Mouse (Mus musculus) lung, postnatal 14 days (tissue): ENCODE measurements around the gene Ccdc194.

ENCODE experiments used
- DNase-seq: peaks from one replicate; pipeline ENCODE4 v3.0.0; 2021

Ccdc194 gene

DNA sequence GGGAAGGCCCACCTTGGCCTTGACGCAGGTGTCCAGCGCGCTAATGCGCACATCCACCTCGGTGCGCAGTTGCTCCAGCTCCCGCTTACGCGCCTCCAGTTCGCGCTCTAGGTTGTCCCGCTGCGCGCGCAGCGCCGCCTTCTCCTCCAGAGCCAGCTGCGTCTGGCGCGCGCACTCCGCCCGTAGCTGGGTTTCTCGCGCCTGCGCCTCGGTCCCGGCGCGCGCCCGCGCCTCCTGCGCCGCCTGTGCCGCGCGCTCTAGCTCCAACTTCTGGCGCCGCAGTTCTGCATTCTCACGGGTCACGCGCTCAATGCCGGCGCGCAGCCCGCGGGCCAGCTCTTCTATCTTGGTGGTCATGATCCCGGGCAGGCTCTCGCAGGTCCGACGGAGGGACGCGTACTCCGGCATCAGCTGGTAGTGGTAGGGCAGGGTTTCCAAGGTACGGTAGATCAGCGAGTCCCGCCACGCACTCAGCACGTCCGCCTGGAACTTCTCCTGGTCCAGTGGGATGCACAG lies 17.9 kb downstream of the Ccdc194 start:
- peak; percentile 70 for DNase-seq

DNA sequence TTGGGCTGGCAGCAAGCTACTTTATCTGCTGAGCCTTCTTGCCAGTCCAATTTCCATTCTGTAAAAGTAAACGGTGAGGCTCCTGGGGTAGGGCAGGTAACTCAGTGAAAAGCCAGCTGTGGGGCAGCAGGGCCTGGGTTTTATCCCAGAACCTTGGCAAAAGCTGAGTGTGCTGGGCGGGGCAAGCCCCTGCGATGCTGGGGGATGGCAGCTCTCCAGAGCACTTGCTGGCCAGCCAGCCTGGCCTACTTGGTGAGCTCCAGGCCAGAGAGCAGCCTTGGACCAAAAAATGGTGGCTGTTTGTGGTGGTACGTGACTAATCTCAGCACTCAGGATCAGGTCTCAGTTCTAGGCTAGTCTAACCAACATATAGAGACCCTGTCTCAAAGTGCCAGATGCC lies 19.5 kb downstream of the Ccdc194 start:
- peak; percentile 46 for DNase-seq

DNA sequence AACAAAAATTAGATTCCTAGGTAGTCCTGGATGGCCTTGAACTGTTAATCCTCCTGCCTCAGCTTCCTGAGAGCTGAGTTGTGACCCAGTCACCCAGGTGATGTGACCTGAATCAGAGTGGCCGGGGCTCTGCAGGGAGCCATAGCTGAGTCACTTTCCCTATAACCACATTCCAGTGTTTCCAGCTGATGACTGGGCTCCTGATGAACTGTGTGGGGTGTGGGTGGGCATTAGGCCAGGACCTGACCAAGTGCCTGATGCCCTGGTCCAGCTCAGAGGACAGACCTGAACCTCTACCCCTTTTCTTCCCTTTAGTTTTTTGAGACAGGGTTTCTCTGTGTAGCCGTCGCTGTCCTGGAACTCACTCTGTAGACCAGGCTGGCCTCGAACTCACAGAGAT lies 20.2 kb downstream of the Ccdc194 start:
- no peak for DNase-seq

DNA sequence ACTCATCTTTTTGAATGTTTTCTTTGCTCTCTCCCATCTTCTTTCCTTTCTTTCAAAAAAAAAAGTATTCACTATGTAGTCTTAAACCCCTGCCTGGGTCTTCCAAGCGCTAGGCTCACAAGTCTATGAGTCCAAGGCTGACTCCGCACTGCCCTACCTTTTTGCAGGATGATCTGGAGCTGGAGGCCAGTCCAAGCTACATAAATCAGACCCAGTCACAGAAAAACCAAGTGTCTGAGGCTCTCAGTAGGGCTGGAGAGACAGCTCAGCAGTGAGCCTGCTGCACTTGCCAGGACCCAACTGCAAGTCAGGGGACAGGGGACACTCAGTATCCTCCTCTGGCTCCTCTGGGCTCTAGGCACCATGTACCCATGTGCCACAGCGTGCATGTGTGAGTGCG lies 21.2 kb downstream of the Ccdc194 start:
- DNase-seq, result no peak

DNA sequence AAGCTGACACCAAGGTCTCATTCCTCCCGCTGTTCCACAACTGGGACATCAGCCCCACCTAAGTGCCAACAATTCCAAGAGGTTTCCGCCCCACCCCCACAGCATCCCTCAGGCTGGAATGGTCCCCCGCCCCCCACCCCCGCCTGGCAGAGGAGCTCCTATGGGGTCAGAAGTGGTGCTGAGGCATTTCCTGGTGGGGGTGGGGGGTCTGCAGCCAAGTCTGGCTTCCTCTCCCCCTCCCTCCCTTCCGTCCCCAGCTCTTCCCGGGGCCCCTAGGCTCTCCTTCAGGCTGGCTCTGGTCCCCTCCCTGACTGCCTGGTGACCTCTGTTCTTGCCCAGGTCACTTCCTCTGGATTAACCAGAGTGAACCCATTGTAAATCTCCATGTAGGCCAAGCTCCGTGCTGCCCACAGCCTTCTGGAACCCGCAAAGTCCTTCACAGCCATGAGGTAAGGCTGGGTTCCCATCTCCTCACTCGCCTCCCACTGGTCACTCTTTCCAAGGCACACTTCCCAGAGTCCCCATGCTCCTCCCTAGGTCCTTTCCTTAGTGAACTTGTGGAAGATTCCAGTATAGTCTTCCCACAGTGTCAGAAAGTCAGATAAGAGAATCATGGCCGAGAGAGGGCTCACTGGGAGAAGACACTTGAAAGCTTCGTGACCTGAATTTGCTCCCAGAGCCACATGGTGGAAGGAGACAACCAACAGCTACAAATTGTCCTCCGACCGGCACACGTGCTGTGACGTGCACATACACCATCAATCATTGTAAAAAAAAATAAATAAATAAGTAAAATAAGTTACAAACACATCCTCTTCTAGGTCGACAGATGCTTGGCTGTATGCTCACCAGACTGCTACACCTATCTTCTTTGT lies 26.5 kb downstream of the Ccdc194 start:
- peak; percentile 58 for DNase-seq

DNA sequence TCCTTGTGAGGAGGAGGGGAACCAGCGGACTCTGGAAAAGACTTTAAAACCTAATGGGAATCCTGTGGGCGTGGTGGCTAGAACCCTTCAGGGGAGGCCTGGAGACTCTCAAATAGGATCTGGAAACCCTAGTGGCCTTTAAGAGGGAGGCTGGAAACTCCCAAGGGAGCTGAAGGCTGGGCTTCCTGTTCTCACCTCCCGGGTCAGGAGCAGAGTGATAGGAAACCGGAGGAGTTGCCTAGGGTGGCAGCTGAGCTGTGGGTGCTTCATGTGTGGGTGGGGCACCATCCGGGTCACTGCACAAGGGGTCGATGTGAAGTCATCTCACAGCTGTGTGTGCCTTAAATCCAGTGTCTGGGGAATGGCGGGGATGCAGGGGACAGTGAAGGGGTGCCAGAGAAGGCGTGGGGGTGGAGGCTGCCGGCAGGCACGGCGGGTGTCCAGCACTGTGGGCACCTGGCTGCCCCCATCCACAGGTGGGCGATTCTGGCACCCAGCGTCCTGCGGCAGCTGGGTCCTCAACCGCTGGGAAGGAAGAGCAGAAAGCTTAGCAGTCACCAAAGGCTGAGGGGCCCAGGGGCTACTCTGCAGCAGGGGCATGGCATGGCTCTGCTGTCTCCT lies 27.5 kb downstream of the Ccdc194 start:
- DNase-seq, result no peak

DNA sequence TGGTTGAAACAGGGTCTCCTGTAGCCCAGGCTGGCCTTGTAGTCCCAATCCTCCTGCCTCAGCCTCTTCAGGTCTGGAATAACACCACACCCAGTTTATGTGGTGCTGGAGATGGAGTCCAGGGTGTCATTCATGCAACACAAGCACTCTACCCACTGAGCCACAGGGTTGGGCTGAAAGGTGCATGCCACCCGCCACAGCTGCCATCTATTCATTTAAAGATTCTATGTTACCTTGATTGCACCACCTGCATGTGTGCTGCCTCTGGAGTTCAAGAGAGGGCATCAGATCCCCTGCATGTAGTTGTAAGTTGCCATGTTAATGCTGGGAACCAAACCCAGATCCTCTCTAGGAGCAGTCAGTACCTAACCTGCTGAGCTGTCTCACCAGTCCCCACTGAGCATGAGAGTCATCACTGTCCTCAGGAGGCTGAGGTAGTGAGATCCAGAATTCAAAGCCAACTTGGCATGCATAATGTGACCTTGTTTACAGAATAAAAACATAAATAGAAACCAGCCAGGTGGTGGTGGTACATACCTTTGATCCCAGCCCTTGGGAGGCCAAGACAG lies 28.4 kb downstream of the Ccdc194 start:
- no peak for DNase-seq

DNA sequence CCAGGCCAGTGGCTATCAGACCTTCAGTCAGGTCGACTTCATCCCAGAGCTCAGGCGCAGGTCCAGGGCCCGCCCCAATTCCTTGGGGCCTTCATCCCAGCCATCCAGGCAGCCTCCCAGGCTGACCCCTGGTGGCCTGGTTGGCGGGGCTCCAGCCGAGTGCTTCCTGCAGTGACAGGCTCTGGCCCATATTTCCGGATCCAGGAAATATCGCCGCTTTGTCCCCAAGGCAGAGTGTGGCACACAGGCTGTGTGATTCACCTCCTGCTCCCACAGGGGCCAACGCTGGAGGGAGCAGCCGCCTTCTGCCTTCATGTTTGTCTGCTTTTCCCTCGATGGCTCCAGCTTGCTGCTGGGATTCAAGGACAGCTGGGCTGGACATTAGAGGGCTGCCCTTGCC lies 29.0 kb downstream of the Ccdc194 start:
- DNase-seq, result peak; percentile 94

DNA sequence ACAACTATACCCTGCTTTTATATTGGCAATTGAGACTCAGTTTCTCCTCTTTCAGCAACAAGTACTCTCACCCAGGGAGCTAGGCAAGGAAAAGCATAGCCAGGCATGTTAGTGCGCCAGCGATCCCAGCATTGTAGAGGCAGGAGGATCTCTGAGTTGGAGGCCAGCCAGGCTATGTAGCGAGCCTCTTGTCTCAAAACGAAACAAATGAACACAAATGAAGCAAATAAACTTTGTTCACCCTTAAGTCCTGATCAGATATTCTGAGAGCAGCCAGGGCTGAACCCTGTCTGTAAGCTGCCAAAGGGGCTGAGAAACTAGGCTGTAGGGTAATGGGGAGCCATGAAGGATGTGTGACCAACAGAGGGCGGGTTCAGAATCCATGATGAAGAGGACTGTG lies 29.7 kb downstream of the Ccdc194 start:
- DNase-seq, result peak; percentile 33

DNA sequence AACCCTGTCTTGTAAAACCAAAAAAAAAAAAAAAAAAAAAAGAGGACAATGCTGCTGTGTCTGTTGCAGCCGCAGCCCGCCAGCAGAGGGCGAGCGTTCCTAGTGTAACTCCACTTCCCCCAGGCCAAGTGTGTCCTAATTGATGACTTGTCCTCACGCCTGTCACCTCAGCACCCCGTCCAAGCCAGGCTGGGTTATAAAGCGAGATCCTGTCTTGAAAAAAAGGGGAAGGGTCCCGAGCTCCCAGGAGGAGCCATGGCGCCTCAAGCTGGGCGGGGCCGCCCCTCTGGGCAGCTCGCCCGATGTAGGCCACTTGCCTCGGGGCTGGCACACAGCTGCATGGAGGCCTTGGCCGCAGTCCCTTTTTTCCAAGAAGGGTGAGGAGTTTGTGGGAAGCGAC lies 30.5 kb downstream of the Ccdc194 start:
- peak; percentile 91 for DNase-seq

DNA sequence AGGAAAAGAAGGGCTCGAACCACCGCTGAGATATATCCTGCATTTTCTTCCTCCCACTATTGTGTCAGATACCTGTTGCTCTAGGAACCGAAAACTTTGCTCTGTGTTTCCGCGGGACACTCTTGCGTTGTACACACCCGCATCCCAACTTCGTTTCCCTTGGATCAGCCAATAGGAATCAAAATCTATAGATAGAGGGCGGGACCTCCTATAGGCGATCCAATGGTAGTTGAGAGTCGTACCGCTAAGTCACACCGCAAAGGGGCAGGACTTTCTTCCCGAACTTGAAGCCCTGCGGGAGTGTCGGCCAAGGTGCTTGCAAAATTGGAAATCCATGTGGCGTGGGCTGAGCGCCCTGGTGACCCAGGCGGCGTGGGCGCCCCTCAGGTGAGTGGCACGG lies 37.1 kb downstream of the Ccdc194 start:
- DNase-seq, result peak; percentile 88

DNA sequence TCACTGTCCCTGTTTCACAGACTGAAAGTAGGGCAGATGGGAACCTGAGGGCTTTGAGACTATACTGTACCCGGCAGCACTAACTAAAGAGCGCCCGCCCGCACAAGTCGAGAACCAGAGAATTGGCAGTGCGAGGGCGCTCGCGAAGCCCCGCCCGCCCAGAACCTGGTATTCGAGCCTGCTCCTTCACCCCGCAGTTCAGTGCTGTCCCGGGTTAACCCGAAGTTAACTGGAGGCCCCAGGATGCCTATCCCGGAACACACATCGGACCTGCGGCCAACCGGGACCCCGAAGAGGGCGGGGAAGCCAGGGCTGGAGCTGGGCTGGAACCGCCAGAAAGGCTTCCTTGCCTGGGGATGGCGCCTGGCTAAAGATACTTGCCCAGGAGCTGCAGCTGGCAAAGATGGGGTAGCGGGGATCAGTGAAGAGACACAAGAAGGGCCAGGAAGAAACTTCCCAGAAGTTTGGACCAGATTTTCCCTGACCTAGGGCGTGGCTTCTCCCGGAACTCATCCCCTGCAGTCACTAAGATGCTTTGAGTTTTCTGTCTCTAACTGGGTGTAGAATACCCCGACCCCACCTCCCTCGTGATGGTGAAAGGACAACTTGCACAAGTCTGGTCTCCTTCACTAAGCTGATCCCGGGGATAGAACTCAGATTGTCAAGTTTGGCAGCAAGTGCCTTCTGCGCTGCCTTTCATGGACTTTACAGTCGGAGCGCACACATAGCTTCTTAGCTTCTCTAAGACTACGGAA lies 37.6 kb downstream of the Ccdc194 start, which contains the start of gene Gtpbp3:
Gtpbp3 (plus strand) TSS at position 413 of the 755 bp plus-strand sequence.
- peak; percentile 81 for DNase-seq

DNA sequence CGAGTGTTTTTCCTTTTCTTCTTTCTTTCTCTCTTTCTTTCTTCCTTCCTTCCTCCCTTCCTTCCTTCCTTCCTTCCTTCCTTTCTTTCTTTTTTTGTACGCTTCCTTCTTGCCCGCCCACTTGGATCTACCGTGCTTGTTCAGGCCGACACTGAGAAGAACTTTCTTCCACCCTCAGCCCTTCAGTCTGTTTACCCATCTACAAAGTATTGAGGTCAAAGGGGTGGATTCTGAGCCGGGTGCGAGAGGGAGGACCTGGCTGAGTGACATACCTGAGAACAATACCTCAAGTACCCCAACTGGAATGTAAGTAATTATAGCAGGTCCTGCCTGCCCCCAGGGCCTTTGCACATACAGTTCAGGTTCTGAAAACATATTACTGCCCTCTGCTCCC lies 39.4 kb downstream of the Ccdc194 start:
- DNase-seq, result no peak

DNA sequence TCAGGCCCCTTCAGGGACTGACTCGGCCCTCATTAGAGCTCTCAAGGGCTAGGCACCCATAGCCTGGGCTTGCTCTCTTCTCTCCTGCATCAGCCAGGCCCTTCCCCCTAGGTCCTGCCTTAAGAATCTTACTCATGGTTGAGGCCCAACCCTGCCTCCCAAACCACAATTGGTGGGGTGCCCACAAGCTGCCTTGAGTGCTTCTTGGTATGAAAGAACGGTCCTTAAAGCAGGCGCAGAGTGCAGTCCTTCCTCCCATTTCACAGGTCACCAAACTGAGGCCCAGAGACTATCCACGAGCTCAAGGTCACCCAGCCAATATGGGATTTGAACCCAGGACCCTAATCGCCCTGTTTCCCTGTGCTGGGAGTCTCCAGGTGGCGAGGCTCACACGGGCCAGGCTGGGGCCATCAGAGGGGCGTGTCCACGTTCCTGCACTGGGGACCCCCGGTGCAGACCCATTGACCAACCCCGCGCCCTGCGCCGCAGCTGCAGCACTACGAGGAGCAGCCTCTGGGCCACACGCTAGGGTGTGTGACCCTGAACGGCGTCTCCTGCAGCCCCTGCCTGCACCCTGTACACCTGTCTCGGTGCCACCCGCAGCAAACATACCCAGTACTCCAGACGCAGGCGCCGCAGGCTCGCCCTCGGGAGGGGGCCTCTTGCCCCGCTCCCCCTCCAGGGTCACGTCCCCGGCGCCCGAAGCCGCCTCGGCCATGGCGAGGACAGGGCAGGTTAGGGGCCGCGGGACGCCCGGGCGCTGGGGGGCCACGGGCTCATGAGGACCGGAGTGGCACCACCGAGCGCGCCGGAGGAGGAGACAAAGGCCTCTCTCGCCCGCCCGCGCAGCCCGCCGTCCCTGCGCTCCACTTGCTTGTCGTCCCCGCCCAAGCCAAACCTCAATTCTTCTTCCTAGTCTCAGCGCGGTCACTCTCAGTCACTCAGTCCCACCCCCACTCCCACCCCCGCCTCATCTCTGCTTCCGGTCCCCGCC lies 40.1 kb downstream of the Ccdc194 start, which contains the start of gene Ano8:
Ano8 (minus strand) TSS at position 822 of the 994 bp plus-strand sequence.
- DNase-seq, result peak; percentile 84

DNA sequence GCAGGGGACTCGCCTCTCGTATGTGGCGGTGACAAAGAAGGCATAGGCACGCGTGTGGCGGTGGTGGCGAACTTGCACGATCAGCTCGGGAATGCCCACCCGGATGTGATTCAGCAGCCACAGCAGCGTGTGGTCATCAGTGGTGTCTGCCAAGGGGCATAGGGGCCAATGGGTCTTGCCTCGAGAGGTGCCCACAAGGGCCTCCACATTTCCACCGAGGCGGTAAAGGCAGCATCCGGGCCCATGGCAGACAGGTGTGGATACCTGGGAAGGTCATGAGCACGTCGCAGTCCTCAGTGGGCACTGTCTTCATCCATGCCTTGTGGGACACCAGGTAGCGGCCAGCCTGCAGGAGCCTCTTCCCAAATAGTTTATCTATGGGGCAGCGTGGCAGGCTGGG lies 40.8 kb downstream of the Ccdc194 start:
- DNase-seq, result no peak

DNA sequence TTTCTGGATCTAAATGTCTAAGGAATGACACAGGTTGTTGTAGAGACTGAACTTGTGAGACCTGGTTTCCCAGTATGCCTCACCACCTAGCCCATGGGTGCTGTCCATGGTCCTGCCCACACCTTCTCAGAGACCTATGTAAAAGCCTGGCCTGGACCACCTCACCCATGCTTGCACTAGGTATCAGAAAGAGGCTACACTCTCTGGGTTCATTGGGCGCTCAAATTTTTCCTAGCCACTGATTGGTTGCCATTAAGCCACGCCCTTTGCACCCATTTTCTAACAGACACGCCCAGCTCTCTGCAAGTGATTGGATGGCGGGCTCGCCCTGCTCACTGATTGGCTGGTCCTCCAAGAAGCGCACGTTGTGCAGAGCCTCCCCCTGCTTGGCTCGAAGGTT lies 41.6 kb downstream of the Ccdc194 start:
- DNase-seq, result peak; percentile 63

DNA sequence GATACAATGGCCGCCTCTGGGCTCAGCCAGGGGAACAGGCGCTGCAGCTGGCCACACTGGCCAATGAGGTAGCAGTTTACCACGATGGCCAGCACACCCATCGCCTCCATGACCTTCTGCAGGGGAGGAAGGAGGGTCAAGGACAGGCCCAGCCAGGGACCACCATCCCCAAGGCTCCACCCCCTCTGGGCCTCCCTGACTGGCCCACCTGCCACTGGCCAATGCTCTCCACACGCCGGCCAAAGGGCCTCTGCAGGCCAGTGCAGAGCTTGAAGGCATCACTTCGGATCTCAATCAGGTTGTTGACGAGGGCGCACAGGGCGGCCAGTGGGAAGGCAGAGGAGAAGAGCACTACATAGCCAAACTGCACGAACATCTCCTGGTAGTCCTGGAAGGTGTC lies 46.6 kb downstream of the Ccdc194 start:
- no peak for DNase-seq

DNA sequence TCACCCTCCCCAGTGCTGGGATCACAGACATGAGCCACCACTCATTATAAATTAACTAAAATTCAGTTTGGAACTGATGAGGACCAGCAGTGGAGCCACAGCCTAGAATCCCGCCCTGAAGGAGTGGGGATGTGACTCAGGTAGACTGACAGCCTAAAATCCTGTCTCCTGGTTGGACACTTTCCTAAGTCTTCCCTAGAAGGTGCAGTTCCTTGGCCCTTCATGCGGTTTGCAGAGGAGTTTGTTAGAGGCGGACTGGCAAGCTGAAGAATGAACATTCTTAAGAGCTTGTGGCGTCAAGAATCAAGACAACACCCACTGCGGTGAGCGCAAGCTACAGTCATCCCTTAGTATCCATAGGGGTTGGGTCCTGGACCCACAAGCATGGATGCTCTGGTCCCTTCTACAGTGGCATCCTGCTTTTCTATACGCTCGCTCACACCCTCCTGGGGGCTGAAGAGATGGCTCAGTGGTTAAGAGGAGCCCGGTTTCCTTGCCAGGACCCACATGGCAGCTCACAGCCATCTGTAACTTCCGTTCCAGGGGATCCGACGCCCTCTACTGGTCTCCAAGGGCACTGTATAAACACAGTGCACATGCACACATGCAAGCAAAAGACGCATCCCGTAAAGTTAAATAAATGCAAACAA lies 48.2 kb downstream of the Ccdc194 start:
- DNase-seq, result no peak

DNA sequence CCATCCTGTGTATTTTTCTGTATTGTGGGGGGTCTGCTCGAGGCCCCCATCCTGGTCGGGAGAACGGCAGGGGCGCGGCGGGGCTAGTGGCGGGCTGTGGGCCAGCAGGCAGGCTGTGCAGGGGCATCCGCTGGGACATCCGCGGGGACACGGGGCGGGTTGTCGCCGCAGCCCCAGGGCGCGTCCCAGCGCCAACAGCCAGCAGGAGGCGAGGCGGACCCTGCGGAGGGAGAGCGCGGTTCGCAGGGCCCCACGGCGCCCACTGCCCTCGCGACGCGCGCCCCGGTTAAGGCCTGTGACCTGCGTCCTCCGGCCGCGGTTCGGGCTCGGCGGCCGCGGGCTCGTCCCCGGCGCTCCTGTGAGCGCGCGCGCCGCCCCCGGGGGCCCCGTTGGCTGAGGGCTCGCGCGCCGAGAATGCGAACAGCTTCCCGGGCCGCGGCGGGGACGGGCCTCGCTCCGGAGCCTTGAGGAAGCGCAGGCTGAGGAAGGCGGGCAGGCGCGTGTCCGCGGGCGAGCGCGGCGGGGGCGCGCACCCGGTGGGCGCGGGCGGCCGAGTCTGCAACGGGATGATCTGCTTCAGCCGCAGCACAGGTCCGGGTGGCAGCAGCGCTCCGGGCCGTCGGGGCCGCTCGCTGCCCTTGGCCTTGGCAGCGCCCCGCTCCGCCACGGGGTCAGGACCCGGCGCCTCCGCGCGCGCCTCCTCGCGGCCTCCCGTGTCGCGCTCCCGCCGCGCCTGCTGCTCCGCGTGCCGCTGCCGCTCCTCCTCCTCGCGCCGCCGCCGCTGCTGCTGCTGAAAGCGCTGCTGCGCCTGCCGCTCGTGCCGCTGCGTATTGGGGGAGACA lies 49.2 kb downstream of the Ccdc194 start:
- peak; percentile 79 for DNase-seq

DNA sequence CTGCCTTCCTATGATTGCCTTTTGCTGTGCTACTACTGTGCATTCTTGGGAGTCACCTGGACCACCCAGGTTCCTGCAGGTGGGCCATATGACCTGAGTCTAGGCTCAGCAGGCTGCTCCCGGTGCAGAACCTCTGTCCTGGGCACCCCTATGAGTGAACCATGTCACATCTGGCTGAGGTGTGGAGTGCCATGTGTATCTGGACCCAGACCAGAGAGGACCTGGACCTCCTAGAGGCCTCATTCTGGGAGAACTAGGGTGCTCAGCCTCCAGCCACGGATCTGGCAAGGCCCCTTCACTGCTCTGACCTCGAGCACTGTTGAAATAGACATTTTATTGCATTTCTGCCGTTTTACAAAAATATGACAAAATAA lies 49.8 kb downstream of the Ccdc194 start:
- no peak for DNase-seq
